Mouse (Mus musculus): ENCODE results near the gene Samd4b.

Gene Samd4b

DNA sequence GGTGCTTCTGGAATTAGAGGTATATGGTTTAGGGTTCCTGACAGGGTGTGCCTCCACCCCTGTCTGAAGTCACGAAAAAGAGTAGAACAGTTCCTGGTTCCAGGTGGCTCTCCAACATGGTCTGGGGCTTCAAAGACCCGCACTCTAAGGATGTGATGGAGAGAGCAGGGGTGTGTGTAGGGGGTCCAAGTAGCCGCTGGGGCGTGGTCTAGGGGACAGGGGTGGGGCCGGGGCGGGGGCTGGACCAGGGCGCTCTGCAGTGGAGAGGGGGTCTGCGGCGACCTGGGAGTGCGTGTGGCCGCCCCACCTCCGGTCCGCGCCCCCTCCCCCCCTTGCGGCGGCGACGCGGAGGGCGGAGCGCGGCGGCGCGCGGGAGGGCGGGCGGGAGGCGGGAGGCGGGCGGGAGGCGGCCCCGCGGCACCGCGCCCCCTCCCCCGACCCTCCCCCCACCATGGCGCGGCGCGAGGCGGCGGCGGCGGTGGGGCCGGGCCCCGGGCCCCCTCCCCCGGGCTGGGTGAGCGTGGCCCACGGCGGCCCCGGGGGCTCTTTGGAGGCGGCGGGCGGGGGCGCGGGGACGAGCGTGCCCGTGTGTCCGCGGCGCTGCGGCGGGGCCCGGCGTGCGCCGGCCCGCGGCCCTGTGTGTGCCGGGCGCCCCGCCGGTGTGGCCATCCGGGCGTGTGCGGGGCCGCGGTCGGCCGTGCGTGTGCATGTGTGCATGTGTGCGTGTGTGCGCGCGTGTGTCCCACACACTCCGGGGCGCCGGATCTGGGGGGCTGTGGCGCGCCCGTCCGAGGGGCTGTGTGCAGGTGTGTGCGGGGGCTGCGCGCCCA is 146.2 kb downstream of the Samd4b start, which contains the start of gene Lrfn1:
Lrfn1 (plus strand) TSS at position 450 of the 830 bp plus-strand sequence.
- in situ Hi-C loops (cut with MboI, MseI) = loop anchor here in 1 of 2 experiments (5.0 kb wide), 1 partner anchor 36 kb away; no protein-coding TSS in a partner anchor

DNA sequence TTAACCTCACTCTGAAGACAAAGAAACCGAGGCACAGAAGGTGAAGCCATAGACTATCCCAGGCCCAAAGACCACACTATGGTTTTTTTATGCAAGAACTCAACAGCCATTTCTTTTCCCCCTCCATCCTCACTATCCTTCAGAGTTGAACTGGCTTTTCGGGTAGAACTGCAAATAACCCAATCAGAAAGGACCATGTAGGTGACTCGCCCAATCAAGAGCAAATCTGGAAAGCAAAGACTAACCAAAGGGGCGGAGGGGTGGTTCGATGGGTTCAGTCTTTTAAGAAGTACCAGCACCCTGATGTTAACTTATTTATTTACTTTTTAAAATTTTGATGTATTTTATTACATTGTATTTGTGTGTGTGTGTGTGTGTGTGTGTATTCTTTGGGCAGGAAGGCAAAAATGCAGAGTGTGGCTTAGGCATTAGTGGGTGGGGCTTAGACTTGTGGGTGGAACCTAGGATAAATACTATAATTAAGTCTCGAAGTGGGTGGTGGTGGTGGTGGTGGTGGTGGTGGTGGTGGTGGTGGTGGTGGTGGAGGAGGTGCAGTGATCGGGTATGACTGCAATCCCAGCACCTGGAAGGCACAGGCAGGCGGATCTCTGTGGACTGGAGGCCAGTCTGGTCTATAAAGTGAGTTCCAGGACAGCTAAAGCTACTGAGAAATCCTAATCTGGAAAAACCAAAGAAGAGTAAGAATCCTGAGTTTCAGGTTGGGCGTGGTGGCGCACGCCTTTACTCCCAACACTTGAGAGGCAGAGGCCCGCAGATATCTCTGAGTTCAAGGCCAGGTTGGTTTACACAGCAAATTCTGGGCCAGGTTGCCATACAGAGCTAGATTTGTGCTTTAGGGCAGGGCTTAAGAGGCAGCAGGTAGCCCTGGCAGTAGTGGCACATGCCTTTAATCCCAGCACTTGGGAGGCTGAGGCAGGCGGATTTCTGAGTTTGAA is 149.8 kb downstream of the Samd4b start:
- in situ Hi-C loops (cut with MboI, MseI) = loop anchor here (5.0 kb wide), 2 partner anchors 79 to 84 kb away; no protein-coding TSS in a partner anchor

DNA sequence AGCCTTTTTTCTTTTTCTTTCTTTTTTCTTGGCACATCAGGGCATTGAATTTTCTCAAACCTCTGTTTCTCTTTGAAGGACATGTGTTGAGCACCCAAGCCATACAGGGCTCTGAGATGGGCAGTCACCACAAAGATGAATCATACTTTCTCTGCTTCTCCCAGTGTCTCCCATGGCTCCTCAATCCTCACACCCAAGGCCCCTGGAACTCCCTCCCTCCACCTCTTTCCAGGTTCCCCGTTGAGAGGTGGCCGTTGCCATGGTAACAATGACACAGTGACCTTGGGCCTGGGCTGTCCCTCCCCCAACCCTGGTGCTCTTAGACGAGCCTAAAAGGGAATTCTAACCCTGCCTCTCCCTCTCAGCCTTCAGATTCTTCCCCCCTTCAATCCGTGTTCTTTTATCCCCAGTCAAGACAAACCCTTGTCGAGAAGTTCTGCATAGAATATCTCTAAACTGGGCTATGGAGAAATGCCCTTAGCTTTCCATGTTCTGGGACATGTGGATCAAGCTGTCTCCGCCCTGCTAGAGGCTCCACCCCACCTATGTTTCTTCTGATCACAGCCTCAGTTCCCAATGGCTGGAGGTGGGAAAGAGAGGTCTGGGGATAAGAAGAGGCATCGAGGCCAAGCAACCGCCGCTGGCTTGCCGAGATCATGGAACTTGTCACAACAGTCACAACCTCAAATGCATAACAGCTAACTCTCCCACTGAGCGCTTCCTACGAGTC is 150.7 kb downstream of the Samd4b start:
- in situ Hi-C loops (cut with MboI, MseI) = loop anchor here (5.0 kb wide), 2 partner anchors 80 to 85 kb away; no protein-coding TSS in a partner anchor

DNA sequence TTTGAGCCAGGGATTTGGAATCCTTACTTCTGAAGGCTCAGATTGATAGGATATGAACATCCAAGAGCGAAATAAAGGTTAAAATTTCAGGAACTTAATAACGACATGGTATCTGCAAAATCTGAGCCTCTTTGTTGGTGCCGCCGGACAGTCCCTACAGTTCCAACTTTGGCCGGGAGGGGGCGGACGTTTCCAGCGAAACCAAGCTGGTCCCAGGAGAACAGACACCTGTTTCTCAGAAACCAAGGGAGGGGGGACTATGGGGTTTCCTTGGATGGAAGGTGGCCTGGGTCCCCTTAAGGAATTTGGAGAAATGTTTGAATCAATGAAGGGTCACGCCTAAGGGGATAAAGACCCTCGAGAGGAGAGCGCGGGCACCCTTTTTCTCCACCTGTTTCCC is 151.5 kb downstream of the Samd4b start:
- in situ Hi-C loops (cut with MboI, MseI) = loop anchor here (5.0 kb wide), 2 partner anchors 81 to 86 kb away; no protein-coding TSS in a partner anchor

DNA sequence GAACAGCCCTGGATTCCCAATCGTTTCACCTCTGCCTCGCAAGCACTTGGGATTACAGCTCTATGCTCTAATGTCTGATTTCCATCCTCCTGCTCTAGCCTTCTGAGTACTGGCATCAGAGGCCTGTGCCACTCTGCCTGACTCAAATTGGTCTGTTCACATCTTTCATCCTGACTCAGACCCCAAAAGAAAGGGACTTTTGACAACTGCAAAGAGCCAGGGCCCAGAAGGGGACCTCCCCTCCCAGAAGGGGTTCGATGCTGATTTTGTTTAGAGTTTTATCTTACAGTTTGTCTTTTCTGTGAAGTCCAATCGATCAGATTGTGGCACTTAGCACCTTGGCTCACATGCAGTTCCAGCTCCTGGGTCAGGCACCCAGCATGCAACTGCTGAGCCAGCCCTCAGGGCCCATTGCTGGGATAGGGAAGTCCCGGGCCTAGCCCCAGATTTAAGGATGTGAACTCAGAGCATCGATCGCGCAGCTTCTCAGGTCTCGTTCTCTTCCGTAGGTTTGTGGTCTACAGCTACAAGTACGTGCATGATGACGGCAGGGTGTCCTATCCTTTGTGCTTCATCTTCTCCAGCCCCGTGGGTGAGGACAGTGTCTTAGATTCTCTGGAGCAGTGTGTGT is 153.5 kb downstream of the Samd4b start:
- in situ Hi-C loops (cut with MboI, MseI) = no loop called here

DNA sequence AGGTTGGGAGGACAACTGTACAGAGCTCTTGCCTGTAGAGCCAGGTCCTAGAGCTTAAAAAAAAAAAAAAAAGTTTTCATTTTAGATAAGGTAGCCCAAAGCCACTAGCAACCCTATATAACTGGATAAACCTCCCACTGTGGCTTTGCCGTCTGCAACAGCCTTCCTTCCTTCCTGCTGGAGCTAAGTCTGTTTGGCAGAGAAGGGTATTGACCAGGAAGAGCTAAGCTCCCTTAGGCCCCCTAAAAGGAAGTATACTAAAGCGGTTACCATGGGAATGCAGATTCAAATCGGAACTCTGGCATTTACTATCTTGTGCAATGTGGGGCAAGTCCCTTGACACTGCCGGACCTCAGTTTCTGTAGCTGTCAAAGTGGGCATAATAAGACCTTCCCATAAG is 155.3 kb downstream of the Samd4b start:
- in situ Hi-C loops (cut with MboI, MseI) = no loop called here

DNA sequence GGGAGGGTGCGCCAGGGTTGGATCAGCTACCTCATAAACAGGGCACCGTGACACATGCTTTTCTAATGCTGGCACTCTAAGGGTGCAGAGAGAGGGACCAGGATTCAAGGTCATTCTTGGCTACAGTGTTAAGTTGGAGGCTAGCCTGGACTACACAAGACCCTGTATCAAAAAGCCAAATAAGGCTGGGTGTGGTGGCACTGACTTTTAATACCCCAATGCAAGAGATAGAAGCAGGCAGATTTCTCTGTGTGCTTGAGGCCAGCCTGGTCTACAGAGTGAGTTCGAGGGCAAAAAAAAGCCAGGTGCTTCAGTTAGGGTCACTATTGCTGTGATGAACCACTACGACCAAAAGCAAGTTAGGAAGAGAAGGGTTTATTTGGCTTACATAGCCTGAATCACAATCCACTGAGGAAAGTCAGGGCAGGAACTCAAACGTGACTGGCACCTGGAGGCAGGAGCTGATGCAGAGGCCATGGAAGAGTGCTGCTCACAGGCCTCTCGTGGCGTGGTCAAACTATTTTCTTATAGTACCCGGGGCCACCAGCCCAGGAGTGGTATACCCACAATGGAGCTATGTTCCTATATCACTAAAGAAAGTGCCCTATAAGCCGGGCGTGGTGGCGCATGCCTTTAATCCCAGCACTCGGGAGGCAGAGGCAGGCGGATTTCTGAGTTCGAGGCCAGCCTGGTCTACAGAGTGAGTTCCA is 156.0 kb downstream of the Samd4b start:
- in situ Hi-C loops (cut with MboI, MseI) = no loop called here

DNA sequence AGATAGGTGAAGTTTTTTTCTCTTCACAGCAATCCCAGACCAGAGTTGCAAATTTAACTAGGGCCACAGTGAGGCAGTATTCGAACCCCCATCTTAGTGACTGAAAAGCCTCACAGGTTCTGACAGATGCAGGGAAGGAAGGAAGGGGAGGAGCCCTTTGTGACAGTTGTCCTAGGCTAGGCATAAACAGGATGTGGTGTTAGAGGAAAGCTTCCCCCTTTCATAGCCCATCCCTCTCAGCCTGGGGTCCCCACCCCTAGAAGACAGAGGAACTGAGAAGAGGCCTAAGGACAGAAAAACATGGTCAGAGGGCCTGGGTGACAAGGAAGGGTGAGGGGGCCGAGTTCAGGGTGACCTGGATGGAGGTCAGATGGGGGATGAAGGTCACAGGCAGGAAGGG is 157.2 kb downstream of the Samd4b start:
- in situ Hi-C loops (cut with MboI, MseI) = no loop called here

DNA sequence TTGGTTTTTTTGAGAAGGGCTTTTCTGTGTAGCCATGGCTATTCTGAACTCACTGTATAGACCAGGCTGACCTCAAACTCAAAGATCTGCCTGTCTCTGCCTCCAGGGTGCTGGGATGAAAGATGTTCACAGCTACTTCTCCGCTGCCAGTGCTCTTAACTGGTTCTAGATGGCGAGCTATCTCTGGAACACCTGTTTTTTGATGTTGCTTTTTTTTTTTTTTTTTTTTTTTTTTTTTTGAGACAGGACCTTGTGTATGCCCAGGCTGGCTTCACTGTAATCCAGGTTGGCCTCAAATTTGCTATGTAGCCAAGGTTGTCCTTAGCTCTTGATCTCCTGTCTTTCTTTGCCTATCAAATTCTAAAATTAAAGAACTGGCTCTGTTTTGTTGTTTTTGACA is 159.2 kb downstream of the Samd4b start:
- in situ Hi-C loops (cut with MboI, MseI) = no loop called here

DNA sequence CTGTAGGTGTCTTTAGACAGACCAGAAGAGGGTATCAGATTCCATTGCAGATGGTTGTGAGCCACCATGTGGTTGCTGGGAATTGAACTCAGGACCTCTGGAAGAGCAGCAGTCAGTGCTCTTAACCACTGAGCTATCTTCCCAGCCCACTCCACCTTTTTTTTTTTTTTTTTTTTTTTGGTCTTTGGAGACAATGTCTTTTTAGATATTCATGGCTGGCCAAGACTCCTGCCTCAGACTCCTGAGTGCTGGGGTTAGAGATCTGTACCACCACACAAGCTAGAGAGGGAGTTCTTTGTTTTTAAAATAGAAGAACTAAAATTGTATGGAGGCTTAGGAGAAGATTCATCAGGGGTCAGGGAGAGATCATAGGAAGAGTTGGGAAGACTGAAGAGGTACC is 160.0 kb downstream of the Samd4b start:
- in situ Hi-C loops (cut with MboI, MseI) = no loop called here

DNA sequence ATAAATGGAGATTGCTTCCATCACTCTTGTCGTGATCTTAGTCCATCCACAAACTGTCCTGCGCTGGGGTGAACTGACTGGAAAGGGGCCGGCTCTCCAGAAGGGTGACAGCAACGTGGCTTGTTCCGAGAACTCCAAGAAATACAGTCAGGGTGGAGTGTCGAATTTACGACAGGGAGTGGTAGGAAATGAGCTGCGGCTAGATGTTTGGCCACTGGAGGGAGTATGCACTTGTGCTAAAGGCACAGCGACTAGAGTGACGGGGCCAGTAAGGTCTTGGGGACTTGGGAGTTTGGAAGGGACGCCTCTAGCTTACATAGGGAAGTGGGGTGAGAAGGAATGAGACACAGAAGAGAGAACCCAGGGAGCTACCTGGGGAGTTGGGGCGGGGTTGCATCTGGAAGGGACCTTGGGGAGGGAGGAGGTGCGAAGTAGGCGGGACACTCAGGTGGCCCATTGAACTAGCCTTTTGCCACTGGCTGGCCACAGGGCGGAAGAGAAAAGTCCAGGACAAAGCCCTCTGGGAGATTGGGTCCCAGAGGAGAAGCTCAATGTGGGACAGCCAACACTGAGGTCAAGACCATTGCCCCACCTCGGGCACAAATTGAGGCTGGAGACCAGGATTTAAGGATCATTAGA is 160.9 kb downstream of the Samd4b start, which contains the start of gene Gmfg:
Gmfg (plus strand) TSS at position 516 of the 639 bp plus-strand sequence.
- in situ Hi-C loops (cut with MboI, MseI) = no loop called here

DNA sequence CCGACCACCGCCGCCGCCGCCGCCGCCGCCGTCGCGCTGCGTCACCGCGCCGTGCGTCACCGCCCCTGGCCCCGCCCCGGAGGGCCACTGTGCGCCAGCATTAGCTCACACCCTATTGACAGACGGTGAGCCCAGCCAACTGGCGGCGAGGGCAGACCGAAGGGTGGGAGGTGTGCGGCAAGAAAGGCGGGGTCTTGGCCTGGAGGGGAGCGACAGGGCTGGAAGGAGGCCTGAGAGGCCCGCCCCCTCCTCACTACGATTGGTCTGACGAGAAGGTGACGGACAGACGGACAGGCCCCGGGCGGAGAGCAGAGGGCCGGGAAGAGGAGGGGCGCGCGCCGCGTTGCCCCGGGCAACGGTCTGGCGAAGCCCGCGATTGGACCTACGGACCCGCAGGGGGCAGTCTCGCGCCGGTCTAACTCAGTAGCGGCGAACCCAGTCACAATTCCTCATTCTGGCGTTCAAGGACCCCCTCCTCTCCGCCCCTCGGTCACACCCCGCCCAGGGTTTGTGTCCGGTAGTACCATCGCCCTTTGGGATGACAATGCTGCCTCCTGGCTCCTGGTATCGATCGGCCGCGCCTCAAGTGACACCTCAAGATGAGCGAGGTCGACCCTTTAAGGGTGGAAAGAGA is 161.6 kb downstream of the Samd4b start:
- in situ Hi-C loops (cut with MboI, MseI) = no loop called here

DNA sequence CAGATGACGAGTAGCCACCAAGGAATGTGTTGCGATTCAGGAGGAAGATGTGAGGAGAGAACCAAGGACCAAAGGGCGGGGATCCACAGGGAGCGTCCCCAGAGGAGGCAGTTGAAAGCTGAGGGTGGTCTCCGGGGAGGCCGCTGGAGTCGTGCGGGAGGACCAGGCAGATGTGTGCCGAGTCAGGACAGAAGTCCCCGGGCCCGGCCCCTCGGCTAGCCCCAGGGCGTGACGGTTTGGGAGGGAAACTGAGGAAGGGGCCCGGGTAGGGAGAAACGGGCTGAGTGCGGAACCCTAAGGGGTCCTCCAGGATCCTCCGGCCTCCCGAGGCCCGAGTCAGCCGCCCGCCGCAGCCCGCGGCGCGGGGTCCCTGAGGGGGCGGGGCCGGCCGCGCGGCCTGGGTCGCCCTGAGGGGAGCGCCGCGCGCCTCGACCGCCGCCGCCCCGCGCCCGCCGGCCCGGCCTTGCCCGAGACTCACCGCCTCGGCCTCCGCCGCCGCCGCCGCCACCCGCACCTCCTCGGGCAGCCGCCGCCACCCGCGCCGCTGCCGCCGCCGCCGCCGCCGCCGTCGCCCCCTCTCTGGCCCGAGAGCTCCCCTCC is 162.2 kb downstream of the Samd4b start:
- in situ Hi-C loops (cut with MboI, MseI) = no loop called here

DNA sequence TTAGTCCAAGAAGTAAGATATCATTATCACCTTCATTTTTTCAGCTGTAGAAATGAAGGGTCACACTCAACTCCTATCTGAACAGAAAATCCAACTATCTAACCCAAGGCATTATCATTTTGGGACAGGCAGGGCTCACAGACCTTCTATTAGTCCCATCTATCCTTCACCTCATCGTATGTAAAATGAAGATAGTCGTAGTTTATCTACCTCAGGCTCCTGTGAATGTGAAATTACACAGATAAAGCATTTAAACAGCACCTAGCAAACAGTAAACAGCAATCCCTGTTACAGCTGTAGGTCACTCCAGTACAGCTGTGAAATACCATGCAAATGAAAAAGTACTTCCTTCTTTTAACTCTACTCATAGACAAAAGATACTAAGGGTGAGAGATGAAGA is 165.7 kb downstream of the Samd4b start:
- in situ Hi-C loops (cut with MboI, MseI) = no loop called here

DNA sequence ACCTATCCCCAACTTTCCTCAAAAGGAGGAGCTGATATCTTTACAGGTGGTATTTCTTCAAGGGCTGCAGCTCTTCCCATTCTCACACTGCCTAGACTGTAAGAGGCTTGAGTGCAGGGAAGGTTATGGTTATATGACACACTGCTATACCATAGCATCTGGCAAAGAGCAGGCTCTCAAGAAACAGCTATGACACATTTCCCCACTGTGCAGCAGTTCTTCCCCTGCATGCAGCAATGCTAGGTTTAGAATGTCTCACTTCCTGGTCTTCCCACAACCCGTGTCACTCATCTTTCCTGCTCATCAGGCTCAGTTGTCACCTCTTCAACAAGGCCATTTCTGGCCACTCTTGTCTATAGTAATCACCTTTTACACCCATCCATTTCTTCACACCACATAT is 167.4 kb downstream of the Samd4b start:
- in situ Hi-C loops (cut with MboI, MseI) = no loop called here

DNA sequence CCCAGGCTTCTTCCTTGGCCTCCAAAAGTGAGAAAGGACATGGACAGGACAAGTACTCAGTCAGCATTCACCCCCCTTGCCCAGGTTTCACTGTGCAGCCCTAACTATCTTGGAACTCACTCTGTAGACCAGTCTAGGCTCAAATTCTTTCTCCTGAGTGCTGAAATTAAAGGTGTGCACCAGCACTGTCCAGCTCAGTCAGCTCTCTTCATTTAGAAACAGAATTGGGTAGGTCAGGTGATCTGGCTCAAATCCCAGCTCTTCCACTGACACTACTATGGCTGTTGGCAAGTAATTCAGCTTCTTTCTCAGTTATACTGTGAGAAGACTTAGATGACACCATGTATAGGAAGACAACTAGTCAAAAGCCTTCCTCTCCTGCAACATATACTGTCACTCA is 170.2 kb downstream of the Samd4b start:
- in situ Hi-C loops (cut with MboI, MseI) = no loop called here

DNA sequence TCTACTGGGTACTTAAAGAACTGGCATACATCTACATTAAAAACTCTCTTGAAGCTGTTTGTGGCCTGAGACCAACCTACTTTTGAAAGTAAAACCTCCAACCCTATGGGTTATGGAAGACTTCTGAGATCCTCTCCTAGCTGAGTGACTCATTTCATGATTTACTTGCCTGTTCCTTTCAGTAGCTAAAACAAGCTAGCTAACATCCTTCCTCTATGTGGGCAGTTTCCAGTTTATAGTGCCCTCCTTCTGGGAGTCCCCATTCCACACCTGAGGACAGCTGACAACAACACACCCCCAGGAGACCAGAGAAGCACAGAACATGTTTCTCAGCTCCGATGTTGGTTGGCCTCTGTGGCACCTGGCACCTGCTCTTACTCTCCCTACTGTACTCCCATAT is 174.9 kb downstream of the Samd4b start:
- in situ Hi-C loops (cut with MboI, MseI) = no loop called here

DNA sequence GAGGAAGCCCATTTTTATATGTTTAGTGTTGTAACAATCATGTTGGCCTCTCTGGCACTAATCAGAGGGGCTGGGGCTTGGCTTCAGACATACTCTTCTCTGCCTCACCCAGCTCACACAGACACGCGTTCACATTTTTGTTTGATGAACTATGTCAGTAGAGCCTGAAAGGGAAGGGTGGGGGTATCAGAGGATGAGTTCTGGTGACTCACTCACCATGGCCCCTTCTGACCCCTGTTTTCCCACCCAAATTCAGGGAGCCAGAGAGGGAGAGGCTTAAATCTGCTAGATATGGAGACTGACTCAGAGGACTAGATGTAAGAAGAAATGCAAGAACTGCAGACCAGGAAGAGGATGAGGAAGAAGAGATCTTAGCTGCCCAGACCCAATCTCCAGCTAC is 178.5 kb downstream of the Samd4b start:
- in situ Hi-C loops (cut with MboI, MseI) = no loop called here
